Mouse (Mus musculus): ENCODE measurements around the gene Nf2.

Nf2 gene

DNA sequence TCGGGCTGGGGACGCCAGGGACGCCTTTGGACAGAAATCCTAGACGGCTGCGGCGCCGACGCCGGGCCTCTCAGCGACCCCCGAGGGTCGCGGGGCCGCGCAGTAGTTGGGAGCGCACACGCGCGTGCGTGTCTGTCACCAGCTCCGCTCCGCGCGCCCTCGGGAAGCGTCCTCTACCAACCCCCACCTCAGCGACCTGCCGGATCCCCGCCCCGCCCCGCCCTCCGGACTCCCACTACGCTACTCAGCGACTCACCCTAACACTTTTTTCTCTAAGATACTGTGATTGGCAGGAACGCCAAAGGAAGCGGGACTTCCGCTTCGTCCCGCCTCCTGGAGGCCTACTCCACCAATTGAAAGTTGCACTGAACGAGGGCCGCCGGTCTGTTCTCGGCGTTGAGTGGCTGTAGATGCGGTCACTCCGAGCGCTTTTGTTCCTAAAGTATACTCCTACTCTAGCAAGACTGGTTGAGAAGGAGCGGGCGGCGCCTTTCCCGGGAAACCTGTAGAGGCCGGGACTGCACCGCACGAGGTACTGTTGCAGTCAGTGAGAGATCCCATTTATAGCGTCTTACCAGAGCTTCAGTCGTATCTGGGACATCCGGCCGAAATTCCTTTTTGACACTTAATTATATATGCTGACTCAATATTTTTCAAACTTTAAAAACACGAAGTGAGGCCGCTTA is at the start of gene Nf2:
Gene Nf2 (minus strand): TSS at position 279 of the 686 bp plus-strand sequence.
- DNase-seq (ENCODE audit: low spot score): peak; percentile 94

DNA sequence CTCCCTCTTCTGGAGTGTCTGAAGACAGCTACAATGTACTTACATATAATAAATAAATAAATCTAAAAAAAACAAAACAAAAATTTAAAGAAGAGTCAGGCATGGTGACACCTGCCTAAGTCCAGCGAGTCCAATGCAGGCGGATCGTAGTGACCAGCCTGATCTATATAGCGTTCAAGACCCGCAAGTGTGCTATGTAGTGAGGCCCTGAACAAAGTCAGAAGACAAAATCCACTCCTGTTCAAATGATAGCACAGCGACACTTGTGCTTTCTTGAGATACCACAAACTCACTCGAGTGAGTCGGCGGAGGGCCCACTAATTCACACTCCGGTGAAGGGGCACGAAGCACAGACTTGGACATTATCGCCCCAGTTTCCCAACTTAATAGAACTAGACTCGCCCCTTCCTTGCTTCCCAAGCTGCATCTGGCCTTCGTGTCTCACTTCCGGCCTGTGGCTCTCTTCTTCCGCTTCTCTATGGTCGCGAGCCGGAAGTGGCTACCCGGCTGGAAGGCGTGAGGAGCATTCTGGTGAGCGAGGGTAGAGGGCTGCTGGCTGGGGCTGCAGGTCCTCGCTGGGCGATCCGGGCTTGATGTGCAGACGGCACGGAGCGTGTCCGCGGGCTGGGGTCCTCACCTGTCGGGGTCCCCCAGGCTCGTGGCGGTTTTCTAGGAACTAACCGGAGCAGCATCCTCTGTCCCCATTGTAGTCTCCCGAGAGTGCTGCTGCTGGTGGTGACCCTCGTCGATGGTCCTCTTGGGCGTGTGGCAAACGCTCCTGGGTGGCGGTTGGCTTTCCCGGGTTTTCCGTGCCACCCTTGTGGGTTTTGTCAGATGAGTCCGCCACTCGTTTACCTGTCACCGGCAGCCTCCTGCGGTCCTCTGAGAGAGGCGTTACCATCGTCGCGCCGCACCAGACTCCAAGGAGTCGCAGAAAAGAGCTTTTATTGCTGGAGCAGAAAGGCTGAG is 45.8 kb upstream of the Nf2 start, which contains the start of gene Thoc5:
Gene Thoc5 (plus strand): TSS at position 473 of the 969 bp plus-strand sequence.
- DNase-seq (ENCODE audit: low spot score): peak; percentile 80

DNA sequence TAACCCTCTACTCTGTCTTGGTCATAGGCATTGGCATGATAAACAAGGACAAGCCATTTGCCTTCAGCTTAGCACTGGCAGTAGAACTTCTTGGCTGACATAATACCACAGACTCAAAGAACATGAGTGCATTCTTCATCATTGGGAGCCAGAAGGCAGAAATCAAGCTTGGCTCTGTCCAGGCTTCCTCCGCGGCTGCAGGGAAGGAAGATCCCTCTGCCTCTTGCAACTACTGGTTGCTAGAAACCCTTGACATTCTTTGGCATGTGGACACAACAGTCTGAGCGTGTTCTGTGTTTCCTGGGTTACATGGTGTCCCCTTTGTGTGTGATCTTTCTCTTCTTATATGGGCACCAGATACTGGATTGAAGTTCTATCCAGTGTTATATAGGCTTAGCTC is 37.7 kb upstream of the Nf2 start:
- no peak for DNase-seq (ENCODE audit: low spot score)

DNA sequence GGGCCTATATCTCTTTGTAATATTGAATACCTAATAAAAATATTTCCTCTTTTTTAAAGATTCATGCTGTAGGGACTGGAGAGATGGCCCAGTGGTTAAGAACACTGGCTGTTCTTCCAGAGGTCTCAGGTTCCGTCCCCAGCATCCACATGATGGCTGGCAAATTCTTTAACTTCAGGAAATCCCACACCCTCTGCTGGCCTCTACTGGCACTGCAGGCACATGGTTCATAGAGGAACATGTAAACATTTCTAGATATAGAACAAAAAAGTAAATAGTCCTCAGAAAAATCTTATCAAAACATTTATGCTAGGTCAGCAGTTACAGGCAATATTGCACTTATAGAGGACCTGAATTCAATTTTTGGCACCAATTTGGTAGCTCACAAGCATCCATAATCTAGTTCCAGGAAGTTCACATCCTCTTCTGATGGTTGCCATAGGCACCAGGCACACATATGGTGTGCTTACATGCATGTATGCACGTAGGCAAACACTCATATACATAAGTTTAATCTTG is 36.1 kb upstream of the Nf2 start:
- peak; percentile 45 for DNase-seq (ENCODE audit: low spot score)

DNA sequence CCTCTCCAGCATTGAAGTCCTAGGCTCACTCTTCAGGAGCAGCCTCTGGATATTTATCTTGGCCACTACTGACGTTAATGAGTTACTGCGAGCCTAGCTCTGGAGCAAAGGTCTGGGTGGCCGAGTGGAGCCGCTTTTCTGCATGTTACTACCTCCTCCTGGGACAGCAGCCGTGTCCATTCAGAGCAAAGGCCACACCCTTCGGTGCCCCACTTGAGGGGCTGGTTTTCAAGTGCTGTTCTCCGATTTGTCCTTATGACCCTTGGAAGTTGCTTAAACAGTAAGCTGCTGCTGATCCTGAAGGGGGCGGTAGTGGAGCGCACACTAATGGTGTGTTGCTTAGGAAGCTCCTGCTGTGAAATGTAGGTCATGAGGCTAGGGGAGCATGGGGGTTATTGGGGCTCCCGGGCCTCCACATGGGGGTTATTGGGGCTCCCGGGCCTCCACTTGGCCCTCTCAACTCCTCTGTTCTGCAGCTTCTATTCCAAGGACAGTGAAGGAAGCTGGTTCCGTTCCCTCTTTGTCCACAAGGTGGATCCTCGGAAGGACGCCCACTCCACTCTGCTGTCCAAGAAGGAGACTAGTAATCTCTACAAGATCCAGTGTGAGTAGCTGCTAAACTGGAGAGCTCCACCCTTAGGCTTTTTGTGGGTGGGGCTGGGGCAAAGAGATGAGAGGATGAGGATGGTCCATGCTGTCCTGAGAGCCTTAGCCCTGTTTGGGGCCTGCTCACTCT is 33.7 kb upstream of the Nf2 start:
- DNase-seq (ENCODE audit: low spot score): no peak

DNA sequence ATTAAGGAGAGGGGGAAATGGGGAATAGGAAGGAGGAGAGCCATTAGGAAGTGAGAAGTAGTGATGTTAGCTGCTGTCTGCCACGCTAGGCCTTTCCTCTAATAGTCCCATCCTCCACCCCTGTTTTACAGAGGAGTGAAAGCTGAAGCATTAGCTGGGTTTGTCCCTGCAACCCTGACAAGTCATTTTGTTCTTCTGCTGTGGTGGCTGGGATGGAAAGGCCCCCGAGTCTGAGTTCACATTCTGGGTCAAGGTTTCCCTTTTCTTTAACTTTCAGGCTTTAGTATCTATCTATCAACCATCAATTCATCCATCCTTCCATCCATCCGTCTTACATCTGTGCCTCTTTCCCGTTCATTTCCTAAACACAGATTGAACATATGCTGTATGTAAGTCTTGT is 31.8 kb upstream of the Nf2 start:
- DNase-seq (ENCODE audit: low spot score): no peak

DNA sequence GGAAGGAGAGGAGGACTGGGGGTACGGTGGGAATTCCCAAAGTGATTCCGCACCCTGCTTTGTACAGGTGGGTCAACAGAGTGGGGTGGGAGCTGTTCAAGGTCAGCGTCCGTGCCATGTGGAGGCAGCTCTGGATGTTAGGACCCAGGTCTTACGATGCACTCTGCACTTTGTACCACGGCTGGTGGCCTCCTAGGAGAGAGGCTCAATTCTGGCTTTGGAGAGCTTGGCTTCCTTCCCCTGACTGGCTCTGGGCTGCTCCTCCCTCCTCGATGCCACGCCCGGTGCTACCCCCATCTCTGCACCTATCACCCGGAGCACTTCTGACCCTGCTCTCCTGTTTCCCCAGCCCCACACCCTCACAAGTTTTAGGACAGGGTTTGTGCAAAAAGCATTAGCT is 25.2 kb upstream of the Nf2 start:
- no peak for DNase-seq (ENCODE audit: low spot score)

DNA sequence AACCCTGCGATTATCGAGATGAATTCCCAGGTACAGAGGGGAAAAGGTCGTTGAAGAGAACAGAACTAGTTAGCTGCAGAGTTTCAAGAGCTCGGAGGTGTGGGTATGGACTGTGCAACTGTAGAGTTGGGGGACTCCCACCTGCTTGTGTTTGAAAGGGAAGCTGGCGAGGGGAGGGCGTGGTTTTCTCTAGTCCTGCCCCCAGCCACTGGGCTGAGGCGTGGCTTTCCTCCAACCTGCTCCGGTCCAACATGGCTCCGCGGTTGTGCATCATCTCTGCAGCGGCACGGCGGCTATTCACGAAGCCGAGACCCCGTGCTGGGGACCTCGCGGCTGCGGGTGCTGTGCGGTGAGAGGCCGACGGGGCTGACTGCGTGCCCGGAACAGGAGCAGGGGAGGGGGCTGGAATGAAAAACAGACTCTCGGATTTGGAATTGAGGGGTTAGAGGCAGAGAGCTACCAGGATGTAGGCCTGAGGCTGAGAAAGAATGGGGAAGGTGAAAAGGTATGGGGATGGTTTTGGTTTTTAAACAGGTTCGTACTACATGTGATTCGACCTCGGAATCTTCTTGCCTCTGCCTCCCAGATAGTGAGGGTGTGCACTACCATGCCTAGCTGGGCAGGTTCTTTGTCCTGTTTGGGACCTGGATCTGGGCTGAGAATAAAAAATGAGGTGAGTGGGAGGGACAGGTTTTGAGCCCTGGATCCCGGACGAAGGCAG is 24.6 kb upstream of the Nf2 start, which contains the start of gene Nipsnap1:
Gene Nipsnap1 (plus strand): TSS at position 197 of the 721 bp plus-strand sequence.
- peak; percentile 86 for DNase-seq (ENCODE audit: low spot score)

DNA sequence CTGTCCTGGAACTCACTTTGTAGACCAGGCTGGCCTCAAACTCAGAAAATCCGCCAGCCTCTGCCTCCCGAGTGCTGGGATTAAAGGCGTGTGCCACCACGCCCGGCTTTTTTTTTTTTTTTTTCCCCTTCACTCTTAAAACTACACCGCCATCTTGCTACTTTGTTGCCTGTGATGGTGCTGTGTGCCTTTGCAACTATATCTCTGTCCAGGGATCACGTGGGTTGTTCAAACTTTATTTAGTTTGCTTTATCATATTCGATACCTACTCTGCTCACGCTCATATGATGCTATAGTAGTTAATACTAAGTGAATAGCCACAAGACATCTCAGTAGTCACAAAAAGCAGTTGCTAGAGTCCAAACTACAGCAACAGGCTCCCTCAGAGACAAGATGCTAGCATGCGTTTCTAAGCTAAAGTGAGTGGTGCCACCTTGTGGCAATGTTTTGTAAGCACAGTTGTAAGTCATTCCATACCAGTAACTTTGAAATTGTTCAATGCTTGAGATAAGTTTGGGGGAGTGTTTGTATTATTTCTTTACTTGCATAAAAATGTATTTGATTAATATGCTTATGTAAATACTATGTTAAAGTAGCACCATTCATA is 16.4 kb upstream of the Nf2 start:
- DNase-seq (ENCODE audit: low spot score): peak; percentile 67

DNA sequence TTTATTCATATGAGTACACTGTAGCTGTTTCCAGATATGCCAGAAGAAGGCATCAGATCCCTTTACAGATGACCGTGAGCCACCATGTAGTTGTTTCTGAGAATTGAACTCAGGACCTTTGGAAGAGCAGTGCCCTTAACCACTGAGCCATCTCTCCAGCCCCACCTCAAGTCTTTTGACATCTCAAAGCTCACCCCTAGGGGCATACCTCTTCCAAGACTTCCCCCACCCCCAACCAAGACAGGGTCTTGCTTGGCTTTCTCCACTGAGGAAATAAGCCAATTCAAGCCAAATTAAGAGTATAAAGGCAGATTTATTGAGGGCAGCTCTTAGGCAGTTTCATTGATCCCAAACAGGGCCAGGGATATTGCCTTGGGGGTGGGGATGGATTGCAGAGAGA is 13.4 kb upstream of the Nf2 start:
- no peak for DNase-seq (ENCODE audit: low spot score)

DNA sequence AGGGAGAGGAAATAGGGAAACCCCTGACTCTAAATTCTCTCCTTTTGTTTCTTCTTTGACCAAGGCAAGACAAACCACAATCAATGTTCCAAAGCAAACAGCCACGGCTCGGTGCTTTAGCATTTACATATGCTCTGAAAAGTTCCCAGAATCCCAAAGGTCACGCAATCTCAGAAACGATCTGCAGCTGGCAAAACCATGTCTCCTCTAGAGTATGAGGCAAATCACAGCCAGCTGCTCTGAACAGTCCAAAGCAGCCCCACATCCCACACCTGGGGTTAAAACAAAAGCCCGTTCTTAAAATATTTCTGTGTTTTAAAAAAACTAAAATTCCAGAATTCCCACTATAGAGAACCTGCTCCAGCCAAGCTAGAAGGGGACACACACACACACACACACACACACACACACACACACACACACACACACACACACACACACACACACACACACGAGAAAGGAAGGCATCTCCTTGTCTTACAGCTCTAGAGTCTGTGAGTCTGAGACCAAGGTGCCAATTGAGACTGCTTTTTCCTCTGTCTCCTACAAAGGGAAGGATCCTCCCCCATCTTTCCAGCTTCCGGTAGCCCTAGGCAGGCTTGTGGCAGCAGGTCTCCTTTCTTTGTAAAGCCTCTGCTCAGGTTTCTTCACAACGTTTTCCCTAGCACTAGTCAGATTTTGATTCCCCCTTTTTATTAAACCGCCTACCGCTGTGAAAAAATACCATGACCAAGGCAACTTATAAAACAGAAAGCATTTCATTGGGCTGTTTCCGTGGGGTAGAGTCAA is 12.7 kb upstream of the Nf2 start:
- DNase-seq (ENCODE audit: low spot score): no peak

DNA sequence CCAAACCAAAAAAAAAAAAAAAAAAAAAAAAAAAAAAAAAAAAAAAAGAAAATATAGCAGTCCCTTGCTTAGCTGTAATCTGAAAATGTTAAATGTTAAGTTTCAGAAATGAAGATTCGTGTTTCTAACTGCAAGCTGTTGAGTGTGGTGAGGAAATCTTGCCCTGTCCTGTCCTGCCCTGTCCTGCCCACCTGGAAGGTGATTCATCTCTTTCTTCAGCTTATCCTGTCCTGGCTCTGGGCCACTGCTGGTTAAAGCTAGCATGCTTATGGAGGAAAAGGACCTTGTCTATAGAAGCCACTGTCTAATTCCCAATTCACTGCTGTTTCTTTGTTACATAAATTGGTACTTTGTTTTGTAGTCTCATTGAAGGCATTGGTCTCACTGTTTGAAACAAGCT is 11.7 kb upstream of the Nf2 start:
- DNase-seq (ENCODE audit: low spot score): no peak

DNA sequence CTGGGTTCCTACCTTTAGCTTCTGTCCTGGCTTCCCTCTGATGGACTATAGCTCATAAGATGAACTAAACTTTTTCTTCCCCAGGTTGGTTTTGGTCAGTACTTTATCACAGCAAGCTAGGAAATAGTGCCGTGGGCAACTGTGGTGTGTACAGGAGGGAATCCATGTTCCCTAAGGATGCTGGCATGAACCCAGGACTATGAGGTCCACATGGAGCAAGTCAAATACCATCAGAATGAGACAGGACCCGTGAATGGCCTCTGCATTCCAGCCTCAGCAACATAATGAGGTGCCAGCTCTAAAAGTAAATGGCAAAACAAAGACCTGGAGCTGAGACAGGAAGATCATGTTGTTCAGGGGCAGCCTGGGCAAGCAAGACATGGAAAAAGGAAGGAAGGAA is 9.1 kb upstream of the Nf2 start:
- no peak for DNase-seq (ENCODE audit: low spot score)

DNA sequence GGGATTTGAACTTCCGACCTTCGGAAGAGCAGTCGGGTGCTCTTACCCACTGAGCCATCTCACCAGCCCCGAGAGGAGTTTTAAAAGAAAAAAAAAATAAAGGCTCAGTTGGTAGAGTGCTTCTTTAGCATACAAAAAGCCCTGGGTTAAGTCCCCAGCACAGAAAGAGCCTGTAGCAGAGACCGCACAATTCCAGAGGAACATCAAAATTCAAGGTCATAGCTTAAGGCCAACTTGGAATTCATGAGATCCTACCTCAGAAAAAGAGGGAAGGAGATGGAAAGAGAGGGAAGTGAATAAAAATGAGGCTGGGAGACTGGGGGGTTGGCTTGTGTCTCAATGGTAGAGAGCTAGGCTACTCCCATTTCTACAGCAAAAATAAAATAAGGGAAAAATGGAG is 4.8 kb upstream of the Nf2 start:
- DNase-seq (ENCODE audit: low spot score): no peak

DNA sequence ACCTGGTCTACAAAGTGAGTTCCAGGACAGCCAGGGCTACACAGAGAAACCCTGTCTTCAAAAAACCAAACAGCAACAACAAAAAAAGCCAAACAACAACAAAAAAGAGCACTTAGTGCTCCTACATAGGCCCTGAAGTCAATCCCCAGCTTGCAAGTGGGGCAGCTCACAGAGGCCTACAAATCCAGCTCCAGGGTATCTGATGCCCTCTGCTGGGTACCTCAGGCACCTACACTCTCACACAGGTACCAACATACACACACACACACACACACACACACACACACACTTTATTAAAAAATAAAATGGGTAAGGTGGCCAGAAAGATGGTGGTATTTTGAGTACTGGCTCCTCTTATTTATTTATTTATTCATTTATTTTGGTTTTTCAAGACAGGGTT is 3.7 kb upstream of the Nf2 start:
- DNase-seq (ENCODE audit: low spot score): peak; percentile 21

DNA sequence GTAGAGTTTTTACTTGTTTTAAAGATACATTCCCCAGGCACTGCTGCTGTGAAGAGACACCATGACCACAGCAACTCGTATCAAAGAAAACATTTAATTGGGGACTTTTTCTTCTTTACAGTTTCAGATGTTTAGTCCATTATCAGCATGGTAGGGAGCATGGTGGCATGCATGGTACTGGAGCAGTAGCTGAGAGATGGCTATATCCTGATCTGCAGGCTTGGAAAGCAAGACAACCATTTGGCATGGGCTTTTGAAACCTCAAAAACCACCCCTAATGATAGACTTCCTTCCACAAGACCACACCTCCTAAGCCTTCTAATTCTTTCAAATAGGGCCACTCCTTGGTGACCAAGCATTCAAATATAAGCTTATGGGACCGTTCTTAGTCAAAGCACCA is 1.1 kb upstream of the Nf2 start:
- no peak for DNase-seq (ENCODE audit: low spot score)

DNA sequence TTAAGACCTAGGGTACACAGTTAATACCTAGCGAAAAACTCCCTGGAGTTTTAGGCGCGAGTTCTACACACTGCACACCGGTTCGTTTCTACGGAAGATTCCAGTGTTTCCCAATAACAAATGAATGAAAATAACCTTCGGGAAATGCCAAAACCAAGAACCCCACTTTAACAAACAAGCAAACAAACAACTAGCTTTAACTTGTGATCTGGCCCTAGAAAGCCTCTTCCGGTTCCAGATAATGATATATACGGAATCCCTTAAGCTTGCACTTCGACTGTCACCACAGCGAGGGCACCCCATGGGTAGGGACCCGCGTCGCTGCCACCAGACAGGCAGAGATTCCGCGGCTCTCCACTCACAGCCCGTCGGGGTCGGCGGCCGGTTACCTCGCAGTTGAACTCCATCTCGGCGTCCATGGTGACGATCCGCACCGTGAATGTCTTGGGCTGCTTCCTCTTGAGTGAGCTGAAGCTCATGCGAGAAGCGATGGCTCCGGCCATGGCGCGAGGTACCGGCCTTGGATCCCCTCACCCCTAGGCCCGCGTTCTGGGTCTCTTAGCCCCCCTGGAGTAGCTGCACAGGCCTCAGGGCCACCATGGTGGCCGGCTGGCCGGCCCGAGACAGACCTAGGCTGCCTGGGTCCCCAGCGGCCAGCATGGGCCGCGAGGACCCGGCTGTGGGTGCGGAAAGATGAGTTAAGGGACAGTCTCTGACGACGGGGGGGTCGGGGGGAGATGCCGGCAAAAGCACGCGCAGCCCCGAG is 670 bp downstream of the Nf2 start:
- peak; percentile 58 for DNase-seq (ENCODE audit: low spot score)

DNA sequence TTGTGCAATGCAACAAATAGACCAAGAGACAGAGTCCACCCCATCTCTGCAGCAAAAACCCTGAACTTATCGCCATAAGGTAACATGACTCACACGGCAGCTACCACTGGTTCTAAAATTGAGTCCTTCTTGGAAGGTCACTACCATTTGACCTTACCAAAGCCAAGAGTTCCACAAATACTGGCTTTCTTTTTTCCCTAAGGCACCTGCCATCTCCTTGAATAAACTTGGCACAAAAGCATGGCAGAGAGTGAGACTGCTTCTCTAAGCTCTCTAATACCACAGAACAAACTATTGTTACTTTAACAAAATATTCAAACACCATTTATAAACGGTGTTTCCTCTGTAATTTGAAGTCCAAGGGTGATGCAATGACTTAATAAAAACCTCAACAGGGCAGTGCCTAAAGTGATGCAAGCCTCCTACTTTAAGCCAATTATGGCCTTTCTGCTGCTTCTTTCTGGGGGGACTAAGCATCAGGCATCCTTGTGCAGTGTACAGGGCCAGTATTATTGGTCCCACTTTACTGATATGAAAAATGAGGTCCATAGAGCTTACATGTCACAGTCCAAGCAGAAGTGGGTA is 8.3 kb downstream of the Nf2 start:
- no peak for DNase-seq (ENCODE audit: low spot score)

DNA sequence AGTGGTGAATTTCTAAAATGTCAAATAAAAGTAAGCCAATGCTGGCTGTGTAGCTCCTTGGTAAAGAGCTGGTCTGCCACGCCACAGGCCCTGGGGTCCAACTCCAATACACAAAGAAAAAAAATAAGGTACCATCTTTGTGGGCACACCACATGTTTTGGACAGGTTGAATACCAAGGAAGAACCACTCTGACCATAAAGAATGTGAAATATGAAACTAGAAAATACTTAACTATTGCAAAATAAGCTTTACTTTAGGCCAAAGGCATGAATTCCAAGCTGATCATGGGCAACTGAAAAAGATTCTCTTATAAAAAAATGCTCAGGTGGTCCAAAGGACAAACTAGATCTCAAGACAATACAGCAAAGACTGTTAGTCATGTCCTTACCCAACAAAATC is 11.1 kb downstream of the Nf2 start:
- no peak for DNase-seq (ENCODE audit: low spot score)
